Mouse (Mus musculus) neural tube, embryonic 14.5 days (tissue): ENCODE measurements at regions not wholly inside any gene's neighbourhood (a gene's known extent, or its start where the extent isn't known, plus 50 kb on each side); places are given as distances from the start of the nearest gene placed in this dataset.

Source experiments
- ATAC-seq: fragments of 200-750 bp; cut with Nextera tagmentation; 2 replicates; pipeline ENCODE4 v1.8.0; 2017; ENCODE audit warnings: low read depth, mild to moderate bottlenecking, moderate TSS enrichment, moderate library complexity
- H3K27ac ChIP-seq: fragments of 300-500 bp; sonication (generic); 2 replicates; pipeline ENCODE4 v1.5.1; 2014; ENCODE audit warnings: low read depth, mild to moderate bottlenecking, control low read depth, low read length, moderate library complexity, mixed read lengths
- H3K27me3 ChIP-seq: fragments of 300-500 bp; sonication (generic); 2 replicates; pipeline ENCODE4 v1.6.1; 2014; ENCODE audit warnings: low read length; ENCODE audit not compliant: control insufficient read depth, insufficient read depth
- H3K36me3 ChIP-seq: fragments of 300-500 bp; sonication (generic); 2 replicates; pipeline ENCODE4 v1.6.1; 2014; ENCODE audit warnings: low read length, mixed read lengths; ENCODE audit not compliant: control insufficient read depth, insufficient read depth
- H3K4me1 ChIP-seq: fragments of 300-500 bp; sonication (generic); 2 replicates; pipeline ENCODE4 v1.6.1; 2014; ENCODE audit warnings: low read length; ENCODE audit not compliant: control insufficient read depth, insufficient read depth
- H3K4me2 ChIP-seq: fragments of 300-500 bp; sonication (generic); 2 replicates; pipeline ENCODE4 v1.6.1; 2014; ENCODE audit warnings: mild to moderate bottlenecking, low read depth, low read length, control low read depth
- H3K4me3 ChIP-seq: fragments of 300-500 bp; sonication (generic); 2 replicates; pipeline ENCODE4 v1.5.1; 2014; ENCODE audit warnings: low read depth, low read length, control low read depth, mixed read lengths
- H3K9ac ChIP-seq: fragments of 300-500 bp; sonication (generic); replicated peaks from 2 replicates; pipeline ENCODE4 v1.6.1; 2014; ENCODE audit warnings: low read depth, mild to moderate bottlenecking, control low read depth, low read length, mixed read lengths
- H3K9me3 ChIP-seq: fragments of 300-500 bp; sonication (generic); 2 replicates; pipeline ENCODE4 v1.6.1; 2016; ENCODE audit warnings: low read length; ENCODE audit not compliant: control insufficient read depth
- WGBS: fragments of 180-500 bp; shearing (Covaris S2); extraction: QIAGEN DNeasy Blood & Tissue Kit; methylation state at CpG from one replicate; pipeline ENCODE4 v1.1.7; 2014; 5-methylcytosine and 5-hydroxymethylcytosine counted together

DNA sequence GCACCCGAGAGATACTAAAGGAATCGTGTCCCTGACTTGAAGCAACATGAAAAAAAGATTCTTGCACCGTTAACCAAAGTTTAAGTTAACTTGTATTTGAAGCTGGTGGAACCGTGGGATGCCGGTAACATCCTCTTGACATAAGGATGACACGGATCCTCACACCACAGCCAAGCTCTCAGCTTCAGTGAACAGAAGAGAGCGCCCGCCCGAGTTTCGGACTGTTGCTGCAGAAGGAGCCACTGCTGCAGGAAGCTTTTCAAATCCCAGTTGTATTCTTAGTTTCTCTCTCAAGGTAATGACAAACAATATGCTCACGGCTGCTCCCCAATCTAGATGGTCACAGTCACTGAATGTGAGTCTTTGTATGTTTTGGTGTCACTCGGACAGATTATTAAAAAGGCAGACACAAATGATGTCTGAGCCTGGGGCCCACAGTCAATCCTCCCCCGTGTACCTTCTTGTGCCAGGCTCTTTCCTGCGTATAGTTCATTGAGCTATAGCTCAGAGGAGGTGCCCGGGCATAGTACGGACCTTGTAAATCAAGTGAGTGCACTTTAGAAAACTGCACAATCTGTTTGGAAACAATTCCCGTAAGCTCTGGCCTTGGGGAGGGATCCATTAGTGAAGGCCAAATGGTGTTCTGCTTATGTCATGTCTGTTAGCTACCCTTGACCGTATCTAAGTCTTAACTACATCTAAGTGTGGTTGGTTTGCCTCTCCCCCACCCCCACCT is 99.3 kb upstream of the Ankrd55 start:
- WGBS: 82% methylated on average over 18 of the region's 18 CpGs
- Histone ChIP-seq H3K4me1 (no peaks in the 10 kb centered on the region), H3K4me2 (no peak overlapping the region), H3K9ac (no peak overlapping the region), H3K27me3 (no peaks in the 10 kb centered on the region), H3K27ac (no peak overlapping the region), H3K4me3 (no peak overlapping the region), H3K36me3 (no peaks in the 10 kb centered on the region), H3K9me3 (no peaks in the 10 kb centered on the region)
- no peak for ATAC-seq

DNA sequence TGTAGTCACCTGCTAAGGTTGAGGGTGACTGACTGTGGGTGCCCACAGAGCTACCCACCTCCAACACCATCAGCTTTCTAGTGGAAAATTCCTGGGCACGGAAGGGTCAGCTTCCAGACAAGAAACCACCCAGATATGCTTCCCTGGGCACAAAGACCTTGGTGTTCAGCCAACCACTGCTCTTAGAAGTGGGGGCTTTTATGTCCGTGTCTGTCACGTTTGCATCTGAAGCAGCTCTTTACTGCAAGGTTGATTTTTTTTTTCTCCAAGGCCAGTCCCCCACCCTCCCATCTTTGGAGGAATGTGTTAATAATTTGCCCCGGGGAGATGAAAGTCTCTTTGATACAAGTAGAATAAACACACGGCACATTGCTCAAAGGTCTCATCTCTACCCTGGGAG is 98.6 kb upstream of the Ankrd55 start:
- no peaks in the 10 kb centered on the region for H3K27me3 ChIP-seq
- no peak overlapping the region for H3K27ac ChIP-seq
- no peak overlapping the region for H3K9ac ChIP-seq
- no peaks in the 10 kb centered on the region for H3K9me3 ChIP-seq
- no peaks in the 10 kb centered on the region for H3K4me1 ChIP-seq
- 55% methylated on average over 5 of the region's 5 CpGs for WGBS
- H3K36me3 ChIP-seq: no peaks in the 10 kb centered on the region
- H3K4me2 ChIP-seq: no peak overlapping the region
- H3K4me3 ChIP-seq: no peak overlapping the region
- no peak for ATAC-seq

DNA sequence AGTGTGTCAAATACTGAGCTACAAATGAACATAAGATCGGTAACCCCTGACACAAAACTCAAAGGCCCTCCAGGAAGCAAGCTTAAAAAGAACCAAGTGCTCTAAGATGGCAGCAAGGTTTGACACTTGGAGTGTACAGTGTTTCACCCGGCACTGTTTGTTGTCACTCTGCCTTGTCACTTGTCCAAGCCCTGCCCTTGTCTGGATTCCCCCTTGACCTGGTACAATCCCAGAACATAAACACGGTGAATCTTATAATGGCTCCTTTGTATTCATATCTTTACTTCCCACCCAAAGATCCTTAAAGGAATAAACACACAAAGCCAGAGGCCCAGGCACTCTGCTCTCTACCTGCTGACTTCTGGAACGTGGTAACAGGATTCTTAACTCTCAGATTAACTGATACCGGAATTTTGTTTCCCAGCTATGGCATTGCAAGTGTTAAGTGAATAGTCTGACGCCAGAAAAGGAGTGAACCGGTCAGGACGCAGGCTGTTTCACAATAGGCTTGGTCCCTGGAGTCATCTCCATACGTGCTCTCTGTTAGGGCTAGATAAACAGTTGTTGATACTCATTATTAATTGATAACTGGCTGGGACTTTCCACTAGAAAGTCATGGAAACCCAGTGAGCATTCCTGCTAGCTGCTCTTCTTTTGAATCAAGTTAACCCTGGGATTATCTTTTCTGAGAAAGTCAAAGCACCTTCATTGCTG is 95.9 kb upstream of the Ankrd55 start:
- Histone ChIP-seq H3K27me3 (no peaks in the 10 kb centered on the region), H3K36me3 (no peaks in the 10 kb centered on the region), H3K9ac (no peak overlapping the region), H3K4me2 (no peak overlapping the region), H3K4me3 (no peak overlapping the region), H3K4me1 (no peaks in the 10 kb centered on the region), H3K27ac (no peak overlapping the region), H3K9me3 (no peaks in the 10 kb centered on the region)
- WGBS: 40% methylated on average over 9 of the region's 9 CpGs
- no peak for ATAC-seq

DNA sequence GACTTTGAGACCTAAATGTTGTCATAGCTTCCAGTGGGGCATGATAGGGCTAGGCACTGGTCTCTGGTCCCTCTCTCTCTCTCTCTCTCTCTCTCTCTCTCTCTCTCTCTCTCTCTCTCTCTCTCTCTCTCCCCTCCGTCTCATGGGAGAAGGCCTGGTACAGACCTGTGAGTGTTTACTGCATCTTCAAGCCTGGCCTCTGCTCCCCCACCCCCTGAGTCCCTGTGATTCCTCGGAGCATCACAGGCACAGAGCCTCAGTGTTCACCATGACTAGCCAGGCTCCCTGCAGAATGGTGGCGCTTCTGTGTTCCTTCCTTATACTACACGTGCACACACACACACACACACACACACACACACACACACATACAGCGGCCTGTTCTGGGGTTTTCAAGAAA is 94.6 kb upstream of the Ankrd55 start:
- Histone ChIP-seq H3K4me2 (no peak overlapping the region), H3K4me3 (no peak overlapping the region), H3K36me3 (no peaks in the 10 kb centered on the region), H3K9ac (no peak overlapping the region), H3K27me3 (no peaks in the 10 kb centered on the region), H3K27ac (no peak overlapping the region), H3K4me1 (no peaks in the 10 kb centered on the region), H3K9me3 (no peaks in the 10 kb centered on the region)
- 80% methylated on average over 5 of the region's 5 CpGs for WGBS
- no peak for ATAC-seq

GRCm38 (mm10) chr13:112194991-112195390 is 93.3 kb upstream of the Ankrd55 start:
- H3K27ac ChIP-seq: no peak overlapping the region

GRCm38 (mm10) chr13:112196789-112197188 is 91.5 kb upstream of the Ankrd55 start:
- H3K4me2 ChIP-seq: peak overlapping the region; percentile 3; the same call in 1 of the 2 replicates

More at GRCm38 (mm10) chr13:112194991-112195390, 93.3 kb upstream of the Ankrd55 start:
- Histone ChIP-seq H3K36me3 (no peaks in the 10 kb centered on the region), H3K4me2 (no peak overlapping the region), H3K27me3 (no peaks in the 10 kb centered on the region), H3K9me3 (no peaks in the 10 kb centered on the region), H3K4me1 (no peaks in the 10 kb centered on the region), H3K9ac (no peak overlapping the region), H3K4me3 (no peak overlapping the region)
- ATAC-seq: no peak
- WGBS: 83% methylated on average over 5 of the region's 5 CpGs

DNA sequence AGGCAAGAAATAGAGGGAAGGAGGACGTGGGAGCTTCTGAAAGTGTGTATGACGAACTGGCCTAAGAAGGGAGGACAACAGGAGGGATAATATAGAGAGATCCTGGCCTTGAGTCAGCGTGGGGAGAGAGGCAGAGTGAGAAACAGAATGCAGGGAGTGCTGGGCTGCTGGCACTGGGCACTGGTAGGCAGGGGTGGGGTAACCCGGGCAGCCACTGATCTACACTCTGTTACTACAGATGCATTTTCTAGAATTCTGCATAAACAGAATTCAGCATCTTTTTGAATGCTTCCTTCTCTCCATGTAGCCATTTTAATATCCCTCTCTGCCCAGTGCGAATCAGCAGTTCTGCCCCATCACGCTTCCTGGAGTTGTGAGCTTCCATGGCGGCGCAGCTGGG is 84.5 kb upstream of the Ankrd55 start:
- ATAC-seq: no peak
- H3K9me3 ChIP-seq: no peaks in the 10 kb centered on the region
- no peak overlapping the region for H3K4me2 ChIP-seq
- 80% methylated on average over 8 of the region's 8 CpGs for WGBS
- no peaks in the 10 kb centered on the region; the same call in 1 of the 2 replicates for H3K4me1 ChIP-seq
- H3K27me3 ChIP-seq: no peaks in the 10 kb centered on the region
- no peak overlapping the region for H3K9ac ChIP-seq
- H3K27ac ChIP-seq: no peak overlapping the region
- H3K4me3 ChIP-seq: no peak overlapping the region
- H3K36me3 ChIP-seq: no peaks in the 10 kb centered on the region

More at GRCm38 (mm10) chr13:112196789-112197188, 91.5 kb upstream of the Ankrd55 start:
- H3K9ac ChIP-seq: no peak overlapping the region
- 7% methylated on average over 13 of the region's 13 CpGs for WGBS
- no peak overlapping the region for H3K27ac ChIP-seq
- H3K4me3 ChIP-seq: no peak overlapping the region
- ATAC-seq: no peak
- H3K4me1 ChIP-seq: no peaks in the 10 kb centered on the region
- no peaks in the 10 kb centered on the region for H3K27me3 ChIP-seq
- no peaks in the 10 kb centered on the region for H3K36me3 ChIP-seq
- no peaks in the 10 kb centered on the region for H3K9me3 ChIP-seq

GRCm38 (mm10) chr13:112204204-112204603 is 84.0 kb upstream of the Ankrd55 start:
- Histone ChIP-seq H3K27ac (no peak overlapping the region), H3K4me2 (no peak overlapping the region), H3K4me3 (no peak overlapping the region), H3K9me3 (no peaks in the 10 kb centered on the region), H3K9ac (no peak overlapping the region), H3K4me1 (no peaks in the 10 kb centered on the region; the same call in 1 of the 2 replicates), H3K36me3 (no peaks in the 10 kb centered on the region), H3K27me3 (no peaks in the 10 kb centered on the region)
- ATAC-seq: no peak
- WGBS: 82% methylated on average over 3 of the region's 3 CpGs

DNA sequence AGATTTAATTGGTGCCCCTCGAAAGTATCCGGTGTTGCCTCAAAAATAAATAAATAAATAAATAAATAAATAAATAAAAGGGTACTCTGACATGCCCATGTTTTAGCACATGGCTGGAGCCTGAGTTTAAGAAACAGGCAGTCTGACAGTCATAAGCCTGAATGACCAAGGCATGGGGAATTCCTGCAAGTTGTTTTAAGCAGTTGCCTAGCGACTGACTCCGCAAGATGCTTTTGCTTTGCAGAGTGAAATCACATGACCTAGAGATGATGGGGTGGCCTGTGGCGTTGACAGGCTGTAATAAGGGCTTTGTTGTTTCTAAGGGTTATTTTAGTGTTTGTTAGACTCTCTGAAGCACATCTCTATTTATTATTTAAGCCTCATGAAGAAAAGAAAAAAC is 83.4 kb upstream of the Ankrd55 start:
- no peak overlapping the region for H3K9ac ChIP-seq
- no peaks in the 10 kb centered on the region for H3K27me3 ChIP-seq
- H3K36me3 ChIP-seq: no peaks in the 10 kb centered on the region
- no peaks in the 10 kb centered on the region; the same call in 1 of the 2 replicates for H3K4me1 ChIP-seq
- H3K4me3 ChIP-seq: no peak overlapping the region
- WGBS: 56% methylated on average over 5 of the region's 5 CpGs
- H3K4me2 ChIP-seq: no peak overlapping the region
- ATAC-seq: peak; percentile 56; the same call in 1 of the 2 replicates
- no peak overlapping the region for H3K27ac ChIP-seq
- H3K9me3 ChIP-seq: no peaks in the 10 kb centered on the region
